Mouse (Mus musculus): ENCODE measurements around the gene Prkar2a.

Prkar2a gene

DNA sequence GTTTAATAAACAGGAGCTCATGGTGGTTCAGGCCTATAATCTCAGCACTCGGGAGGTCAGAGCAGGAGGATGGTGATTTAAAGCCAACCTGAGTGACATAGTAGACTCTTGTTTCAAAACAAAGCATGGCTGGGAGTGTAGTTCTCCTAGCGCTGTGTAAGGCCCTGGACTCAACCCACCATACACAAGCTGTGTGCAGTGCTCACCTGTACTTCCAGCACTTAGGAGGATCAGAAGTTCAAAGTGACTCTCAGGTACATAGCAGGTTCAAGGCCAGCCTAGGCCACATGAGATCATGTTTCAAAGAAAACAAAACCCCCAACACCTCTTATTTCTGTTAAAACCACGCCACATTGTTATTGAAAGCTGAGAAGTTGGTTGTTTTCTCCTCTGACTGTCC lies 99.6 kb downstream of the Prkar2a start:
- DNase-seq (ENCODE audit: extremely low read depth, insufficient read length, low spot score): no peak

DNA sequence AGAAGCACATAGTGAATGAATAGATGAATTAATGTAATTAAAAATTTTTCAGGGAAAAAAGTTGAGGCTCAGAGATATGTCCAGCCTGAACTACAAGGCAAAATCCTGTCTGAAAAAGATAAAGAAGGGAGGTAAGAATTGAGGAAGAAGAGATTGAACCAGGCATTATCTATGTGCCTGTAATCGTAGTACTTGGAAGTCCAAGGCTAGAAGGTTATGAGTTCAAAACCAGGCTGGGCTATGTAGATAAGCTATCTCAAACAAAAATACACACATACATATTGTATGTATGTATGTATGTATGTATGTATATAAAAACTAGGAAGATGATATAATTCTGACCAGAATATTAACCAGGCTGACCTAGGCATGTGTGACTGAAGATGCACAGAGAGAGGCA lies 103.2 kb downstream of the Prkar2a start:
- no peak for DNase-seq (ENCODE audit: extremely low read depth, insufficient read length, low spot score)

DNA sequence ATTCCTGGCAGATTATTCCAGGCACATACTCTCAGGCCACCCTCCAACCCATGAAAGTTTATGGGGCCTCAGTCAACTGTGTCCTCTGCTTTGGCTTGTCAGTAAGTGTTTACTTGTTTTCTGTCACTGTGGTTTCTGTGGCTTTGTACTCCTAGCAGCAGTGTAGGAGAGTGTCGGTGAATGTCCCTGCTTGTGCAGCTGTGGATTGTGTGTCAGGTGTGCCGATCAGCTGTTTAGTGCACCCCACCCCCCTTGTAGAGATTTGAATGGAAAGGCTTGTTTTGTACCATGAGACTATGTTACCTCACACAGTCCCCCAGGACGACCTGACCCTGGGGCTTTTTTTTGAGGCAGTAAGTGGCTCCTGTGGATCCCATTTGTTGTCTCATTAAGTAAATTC lies 103.6 kb downstream of the Prkar2a start:
- no peak for DNase-seq (ENCODE audit: extremely low read depth, insufficient read length, low spot score)

DNA sequence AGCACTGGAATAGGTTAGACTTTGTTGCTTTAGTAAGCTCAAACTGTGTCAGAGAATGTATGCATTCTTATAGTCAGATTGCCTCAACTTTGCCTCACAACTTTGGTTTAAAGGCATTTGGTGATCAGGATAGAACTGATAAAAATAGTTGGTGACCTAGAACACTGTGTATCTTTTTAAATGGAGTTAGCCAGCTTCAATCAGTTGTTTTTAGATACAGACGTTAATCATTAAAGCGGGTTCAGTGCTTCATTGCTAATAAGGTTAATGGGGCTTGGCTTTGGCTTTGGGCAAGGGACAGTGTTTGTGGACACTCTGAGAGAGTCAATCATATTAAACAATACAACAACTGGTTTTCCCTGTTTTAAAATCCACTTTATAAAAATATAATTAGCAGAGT lies 106.2 kb downstream of the Prkar2a start:
- DNase-seq (ENCODE audit: extremely low read depth, insufficient read length, low spot score): no peak

- peak; percentile 65 for DNase-seq (ENCODE audit: extremely low read depth, insufficient read length, low spot score)
Measured at GRCm38 (mm10) chr9:108795762-108796161, 106.6 kb downstream of the Prkar2a start.

DNA sequence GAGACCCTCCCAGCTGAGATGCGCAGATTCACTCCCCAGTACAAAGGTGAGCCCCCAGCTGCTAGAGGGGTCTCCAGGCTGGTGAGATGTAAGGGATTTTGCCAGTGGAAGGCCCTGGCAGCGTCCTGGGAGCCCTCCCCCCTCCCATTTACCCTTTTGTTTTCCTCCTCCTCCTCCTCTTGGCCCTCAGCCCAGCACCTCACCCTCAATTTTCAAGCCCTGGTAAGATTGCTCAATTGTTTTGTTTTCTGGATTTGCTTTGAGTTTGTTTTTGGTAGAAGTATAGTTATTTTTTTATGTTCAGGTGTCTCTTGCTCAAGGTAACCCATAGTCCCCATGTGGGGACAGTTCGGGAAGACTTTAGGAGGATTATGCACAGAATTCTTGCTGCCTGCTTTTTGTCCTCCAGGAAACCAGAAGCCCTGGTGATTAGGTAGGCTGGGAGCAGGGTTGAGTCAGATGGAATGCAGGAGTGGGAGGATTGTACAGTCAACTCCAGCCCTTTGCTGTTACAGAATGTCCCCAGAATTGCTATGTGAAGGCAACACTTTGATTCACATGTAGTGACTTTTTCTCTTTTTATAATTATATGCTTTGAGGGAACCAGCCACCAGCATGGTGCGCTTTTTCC lies 107.4 kb downstream of the Prkar2a start:
- DNase-seq (ENCODE audit: extremely low read depth, insufficient read length, low spot score): peak; percentile 32

DNA sequence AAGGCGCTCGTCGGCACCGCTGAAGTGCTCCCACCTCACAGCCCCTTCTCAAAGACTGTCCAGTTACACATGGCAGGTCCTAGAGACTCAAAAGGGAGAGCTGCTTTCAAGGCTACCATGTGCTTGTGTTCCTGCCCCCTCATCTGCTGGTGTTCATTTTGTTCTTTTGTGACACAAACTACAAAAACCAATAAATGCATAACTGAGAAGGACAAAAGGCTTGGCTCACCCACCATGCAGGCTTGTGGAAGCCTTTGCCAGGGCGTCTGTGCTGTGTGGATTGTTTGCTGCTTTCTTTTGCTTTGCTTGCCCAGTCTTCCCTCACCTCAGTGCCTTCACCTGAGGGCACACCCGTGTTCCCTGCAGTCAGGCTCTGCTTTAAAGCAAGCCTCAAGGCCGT lies 108.4 kb downstream of the Prkar2a start:
- no peak for DNase-seq (ENCODE audit: extremely low read depth, insufficient read length, low spot score)

GRCm38 (mm10) chr9:108798508-108799075 lies 109.5 kb downstream of the Prkar2a start:
- no peak for DNase-seq (ENCODE audit: extremely low read depth, insufficient read length, low spot score)

DNA sequence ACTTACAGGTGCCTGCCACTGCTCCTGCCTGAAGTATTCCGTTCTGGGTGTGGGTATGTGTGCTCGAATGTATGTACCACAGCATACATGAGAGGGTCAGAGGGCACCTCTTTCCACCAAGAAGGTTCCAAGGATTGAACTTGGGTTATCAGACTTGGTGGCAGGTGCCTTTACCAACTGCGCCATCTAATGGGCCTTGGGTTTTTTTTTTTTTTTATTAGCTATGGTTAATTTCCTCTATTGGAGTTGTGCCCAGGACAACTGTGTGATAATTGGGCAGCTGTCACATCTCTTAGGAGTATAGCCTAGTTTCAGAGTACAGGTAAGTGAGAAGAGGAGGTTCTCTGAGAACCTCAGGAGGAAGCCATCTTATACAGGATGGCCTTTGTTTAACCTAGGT lies 110.5 kb downstream of the Prkar2a start:
- DNase-seq (ENCODE audit: extremely low read depth, insufficient read length, low spot score): no peak
